Mouse (Mus musculus): ENCODE results near the gene Slc22a23.

Gene Slc22a23

DNA sequence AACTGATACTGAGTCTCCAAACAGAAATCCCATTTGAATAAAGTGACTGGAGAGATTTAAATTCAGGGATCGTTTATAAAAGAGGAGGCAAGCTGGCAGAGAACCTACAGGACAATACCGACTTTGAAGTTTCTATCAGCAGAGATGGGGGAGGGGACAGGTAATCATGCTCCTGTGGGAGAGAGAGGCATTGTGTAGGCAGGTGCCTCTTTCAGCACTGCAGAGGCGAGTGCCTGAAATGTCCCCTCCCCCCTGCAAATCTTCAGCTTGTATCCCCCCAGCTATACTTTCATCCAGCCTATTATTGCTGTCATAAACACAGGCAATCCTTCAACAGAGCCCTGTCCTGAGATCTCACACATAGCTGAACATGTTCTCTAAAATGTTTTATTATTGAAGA, 43.4 kb downstream of the Slc22a23 start:
- DNase-seq (ENCODE audit: low spot score in 2 of 2): no peak

DNA sequence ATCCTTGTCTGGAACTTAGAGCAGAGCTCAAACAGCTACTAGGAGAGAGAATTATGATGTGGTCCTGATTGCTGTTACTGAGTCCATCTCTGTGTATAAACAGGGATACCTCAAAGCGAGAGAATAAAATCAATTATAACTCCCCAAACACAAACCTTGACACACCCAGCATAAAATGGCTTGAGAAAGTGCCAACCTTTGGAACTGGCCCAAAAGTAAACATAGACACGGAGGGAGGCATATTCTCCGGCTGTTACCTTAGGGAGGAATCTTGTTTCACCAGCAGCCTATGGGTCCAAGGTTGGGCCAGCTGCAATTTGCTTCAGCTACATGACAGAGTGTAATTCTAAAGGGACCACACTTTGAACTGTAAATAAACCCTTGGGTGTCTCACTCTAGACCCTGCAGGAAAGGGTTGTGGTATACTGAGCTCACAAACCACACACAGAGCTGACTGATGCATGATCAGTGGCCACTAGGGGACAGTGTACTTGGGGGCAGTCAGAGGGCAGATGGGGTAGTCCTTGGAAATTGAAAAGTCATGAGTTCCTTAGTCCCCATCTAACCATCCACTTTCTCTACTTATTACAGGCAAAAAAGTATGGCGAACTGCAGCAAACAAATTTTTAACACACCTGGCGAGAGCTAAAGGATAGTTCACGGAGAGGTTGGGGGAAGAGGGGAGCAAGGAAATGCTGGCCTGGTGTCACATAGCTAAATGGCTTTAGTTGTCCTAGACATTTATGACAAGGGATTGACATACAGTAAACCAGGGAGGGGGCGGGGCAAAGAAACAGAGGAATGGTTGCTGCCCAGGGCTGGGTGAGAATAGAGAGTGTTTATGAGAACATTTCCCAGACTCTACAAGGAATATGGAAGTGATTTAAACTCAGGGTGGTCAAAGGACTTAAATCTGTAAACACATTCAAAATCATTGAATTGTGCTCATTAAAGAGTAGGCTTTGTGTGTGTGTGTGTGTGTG, 45.3 kb downstream of the Slc22a23 start:
- peak in 1 of 2 experiments; percentile 30 for DNase-seq (ENCODE audit: low spot score in 2 of 2)

DNA sequence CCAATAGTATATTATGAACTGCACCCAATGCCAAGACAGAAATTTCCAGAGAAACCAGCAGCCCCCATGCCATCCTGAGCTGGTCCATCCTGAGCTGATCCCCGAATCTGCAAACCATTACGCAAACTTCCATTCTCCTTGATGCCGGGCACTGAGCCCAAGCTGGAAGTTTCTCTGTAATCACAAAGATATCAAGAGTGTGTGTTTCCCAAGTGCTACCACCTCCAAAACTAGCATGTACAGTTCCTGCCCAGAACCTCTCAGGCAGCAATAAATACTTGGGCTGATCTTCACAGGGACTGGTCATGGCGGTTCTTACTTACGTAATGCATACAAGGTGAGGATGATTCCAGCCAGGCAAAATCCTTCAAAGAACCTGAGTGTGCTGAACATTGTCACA, 46.3 kb downstream of the Slc22a23 start:
- no peak for DNase-seq (ENCODE audit: low spot score in 2 of 2)

DNA sequence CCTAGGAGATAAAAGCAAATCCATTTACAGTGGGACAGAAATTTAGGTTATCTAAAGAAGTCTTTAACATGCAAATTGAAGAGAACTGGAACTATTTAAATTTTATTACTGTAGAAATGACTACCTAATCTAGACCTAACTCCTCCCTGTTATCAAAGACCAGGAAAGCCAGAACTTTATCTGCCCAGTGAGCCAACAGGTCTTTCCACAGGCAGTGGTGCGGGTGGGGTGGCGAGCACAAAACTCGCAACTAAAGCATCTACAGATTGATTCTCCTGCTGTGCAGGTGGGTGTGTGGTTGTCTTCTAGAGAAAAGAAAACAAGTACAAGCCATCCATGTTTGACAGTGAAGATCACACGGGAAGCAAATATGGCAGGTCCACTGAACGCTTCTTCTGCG, 46.9 kb downstream of the Slc22a23 start:
- DNase-seq (ENCODE audit: low spot score in 2 of 2): no peak

DNA sequence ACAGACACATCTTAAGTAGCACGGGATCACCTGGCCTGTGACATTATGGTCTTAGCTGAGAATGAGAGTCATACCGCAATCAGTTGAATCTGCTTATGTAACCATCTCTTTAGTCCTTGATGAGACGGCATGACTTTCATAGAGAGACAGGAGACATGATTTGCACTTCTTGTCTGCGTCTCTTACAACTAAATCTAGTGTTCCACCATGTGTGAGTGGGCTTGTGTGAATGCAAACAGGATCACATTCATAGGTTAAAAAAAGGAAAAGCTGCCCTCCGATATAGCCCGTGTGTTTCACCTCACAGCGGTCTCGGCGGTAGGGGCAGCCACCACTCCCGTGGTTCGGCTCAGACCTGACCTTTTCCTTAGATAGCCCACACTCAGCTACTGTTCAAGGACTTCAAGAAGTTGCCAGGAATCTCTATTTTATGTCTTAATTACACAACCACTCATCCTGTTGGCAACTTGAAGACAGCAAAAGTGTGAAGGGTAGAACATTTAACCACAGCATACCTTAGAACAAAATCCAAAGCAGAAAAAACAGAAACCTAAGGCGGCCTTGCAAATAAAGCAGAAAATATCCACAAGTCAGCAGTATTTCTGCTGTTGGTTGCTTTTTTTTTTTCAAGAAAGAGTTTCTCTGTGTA, 49.1 kb downstream of the Slc22a23 start:
- no peak for DNase-seq (ENCODE audit: low spot score in 2 of 2)

DNA sequence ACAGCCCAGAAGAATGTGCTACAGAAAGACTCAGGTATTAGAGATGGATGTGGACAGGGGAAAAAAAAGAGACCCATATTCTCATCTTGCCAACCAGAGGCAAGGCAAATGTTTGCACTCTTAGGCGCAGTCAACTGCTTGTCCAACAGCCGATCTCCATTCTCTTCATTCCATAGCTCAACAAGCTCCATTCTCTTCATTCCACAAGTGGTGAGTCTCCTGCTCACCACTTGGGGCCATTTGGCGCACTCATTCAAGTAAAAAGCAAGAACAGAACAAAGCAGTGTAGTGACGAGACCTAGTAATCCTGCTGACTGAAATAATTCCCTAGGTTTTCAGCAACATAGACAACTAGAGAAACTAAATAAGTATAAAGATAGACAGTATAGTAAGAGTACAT, 50.8 kb downstream of the Slc22a23 start:
- no peak for DNase-seq (ENCODE audit: low spot score in 2 of 2)

DNA sequence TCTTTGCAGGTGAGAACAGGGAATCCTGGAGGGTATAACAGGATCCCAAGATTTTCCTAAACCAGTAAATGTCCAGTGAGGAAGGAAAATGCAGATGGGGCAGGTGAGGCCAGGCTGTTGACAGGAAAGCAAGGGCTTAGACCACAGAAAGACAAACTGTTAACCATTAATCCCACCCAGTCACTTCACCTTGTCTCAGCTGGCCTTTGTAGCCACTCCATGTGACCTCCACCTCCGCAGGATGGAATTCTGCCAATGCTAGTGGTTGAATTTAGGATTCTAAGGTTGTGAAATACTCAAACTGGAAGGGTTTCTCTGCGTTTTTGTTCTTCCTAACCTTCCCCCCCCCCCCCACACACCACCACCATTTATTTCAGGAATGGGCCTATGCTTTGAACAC, 52.9 kb downstream of the Slc22a23 start:
- no peak for DNase-seq (ENCODE audit: low spot score in 2 of 2)

DNA sequence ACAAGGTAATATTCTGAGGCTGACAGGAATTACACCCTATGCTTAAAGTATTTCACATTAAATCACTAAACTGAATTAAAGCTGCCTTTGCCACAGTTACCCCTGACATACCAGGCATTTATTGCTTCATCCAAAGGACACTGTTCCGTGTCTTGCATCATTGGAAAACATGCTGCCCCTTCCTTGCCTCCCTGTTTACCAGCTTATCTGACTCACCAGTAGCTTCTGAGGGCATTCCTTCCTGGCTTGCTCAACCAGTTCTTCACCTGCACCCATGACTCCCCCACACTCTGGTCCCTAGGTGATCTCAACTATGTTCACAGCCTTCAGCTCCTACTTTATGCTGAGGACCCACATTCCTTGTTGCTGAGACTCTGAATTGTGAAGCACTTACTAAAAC, 54.6 kb downstream of the Slc22a23 start:
- no peak for DNase-seq (ENCODE audit: low spot score in 2 of 2)

DNA sequence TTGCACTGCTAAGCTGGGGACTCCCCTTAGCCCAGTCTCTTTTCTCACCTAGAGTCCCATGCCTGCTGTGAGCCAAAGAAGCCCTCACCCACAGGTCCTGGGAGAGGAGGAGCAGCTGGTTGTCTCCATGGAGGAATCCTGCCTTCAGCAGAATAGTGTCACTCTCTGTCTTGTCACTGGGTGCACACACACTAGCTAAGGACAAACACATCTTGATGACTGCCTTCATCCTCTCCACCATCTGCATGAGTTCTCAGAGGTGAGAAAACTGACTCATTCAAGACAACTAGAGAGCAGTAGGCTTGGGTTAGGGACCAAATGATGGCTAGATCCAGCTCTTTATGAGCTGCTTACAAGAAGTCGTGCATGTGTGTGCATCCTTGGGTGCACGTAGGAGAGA, 55.4 kb downstream of the Slc22a23 start:
- DNase-seq (ENCODE audit: low spot score in 2 of 2): no peak

DNA sequence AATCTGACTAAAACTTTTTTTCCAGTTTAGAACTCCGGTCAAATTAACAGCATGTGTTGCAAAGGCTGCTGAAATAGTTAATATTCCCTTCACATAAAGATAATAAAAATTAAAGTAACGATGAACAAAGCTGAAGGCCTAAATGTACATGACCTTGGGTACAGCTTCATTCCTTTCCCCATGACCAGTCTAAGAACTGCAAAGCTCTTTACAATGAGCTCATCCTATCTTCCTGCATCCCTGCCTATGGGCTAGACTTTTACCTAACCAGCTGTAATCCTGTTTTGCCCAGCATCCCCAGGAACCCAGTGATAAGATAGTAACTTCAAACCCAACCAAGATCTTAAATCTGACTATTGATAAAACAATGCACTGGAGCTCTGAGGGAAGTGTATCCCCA, 56.9 kb downstream of the Slc22a23 start:
- no peak for DNase-seq (ENCODE audit: low spot score in 2 of 2)

DNA sequence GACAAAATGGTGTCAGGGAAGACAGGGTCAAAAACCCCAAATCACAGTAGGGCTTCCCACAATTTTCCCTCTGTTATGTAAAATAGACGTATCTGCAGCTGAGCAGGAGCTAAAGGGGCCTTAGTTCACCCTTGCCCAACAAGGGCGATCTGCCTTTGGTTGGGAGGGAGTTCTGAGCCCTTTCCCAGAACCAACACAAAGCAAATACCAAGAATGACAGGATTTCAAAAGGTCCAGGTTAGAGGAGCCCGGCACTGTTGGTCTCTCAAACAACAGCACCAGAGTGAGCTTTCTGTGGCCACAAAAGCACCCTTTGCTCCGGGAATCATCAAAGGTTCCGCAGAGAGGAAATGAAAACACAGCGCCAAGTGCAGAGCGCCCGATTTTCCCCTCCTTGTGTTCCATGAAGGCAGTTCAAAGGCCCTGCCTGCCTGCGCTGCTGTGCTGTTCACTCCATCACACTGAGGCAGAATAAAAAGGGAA, 57.3 kb downstream of the Slc22a23 start:
- no peak for DNase-seq (ENCODE audit: low spot score in 2 of 2)

DNA sequence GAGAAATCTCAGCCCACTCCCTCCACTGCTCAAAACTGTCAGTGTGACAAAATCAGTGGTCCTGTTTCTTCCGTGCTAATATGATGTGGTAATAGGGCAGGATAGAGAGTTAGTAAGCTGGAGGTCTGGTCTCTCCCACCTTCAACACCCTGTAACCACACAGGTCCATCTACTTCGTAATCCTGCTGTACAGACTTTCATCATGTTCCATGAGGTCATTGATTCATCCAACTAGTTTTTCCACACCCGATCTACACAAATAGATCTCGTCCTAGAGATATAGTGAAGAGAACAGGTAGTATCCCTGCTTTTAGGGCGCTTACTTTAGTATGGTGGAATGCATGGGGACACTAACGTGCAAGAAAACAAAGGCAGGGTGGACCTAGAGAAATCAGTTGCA, 63.6 kb downstream of the Slc22a23 start:
- DNase-seq (ENCODE audit: low spot score in 2 of 2): no peak

DNA sequence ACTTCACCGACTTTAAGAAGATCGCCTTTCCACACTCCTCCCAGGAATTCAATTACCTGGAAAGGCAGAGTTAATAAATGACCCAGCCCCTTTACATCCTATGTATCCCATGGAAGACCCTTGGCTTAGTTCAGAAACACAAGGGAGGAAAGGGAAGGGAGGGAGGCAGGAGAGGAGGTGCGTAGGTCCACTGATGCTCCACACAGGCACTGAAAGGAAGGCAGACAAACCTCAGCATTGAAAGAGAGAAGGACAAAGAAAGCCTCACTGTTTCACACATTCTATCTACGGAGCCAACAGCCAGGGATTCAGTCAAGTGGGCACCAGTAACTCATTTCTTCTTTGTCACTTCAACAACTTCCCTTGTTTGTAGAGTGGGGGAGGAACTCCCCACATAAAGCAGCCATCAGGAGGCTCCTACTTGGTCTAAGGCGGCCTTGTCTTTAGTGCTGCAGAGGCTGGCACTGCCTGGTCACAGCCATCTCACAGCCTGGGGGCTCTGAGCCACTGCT, 66.2 kb downstream of the Slc22a23 start:
- DNase-seq (ENCODE audit: low spot score in 2 of 2): no peak

DNA sequence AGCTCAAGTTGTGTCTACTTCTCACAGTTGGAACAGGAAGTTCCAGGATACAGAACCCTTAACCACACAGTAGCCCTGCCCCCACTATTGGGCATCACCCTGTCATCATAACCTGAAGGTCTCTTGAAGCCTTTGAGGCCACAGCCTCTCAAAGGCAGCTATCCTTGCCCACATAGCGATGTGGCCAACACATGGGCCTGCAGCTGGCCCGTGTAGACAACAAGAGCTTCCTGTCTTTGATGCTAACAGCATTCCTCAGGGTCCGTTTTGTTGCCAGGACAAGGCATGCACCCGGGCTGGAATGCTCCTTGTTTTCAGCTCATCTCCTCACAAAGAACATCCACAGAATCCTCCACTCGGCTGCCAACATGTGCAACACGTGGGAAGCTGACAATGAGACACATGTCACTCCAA, 66.7 kb downstream of the Slc22a23 start:
- DNase-seq (ENCODE audit: low spot score in 2 of 2): no peak

DNA sequence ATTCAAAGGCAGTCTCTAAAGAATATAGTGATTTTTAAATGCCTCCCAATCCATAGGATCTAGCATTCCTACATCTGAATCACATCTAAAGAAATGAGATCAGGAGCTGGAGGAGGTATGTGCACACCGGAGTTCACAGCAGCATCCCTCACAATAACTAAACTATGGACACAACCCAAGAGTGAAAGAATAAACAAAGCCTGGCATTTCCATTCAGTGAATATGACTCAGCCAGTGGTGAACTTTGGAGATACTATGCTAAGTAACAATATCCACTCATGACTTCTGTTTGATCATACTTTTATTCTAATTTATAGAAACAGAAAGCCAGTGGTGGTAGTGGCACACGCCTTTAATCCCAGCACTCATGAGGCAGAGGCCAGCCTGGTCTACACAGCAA, 67.4 kb downstream of the Slc22a23 start:
- no peak for DNase-seq (ENCODE audit: low spot score in 2 of 2)

DNA sequence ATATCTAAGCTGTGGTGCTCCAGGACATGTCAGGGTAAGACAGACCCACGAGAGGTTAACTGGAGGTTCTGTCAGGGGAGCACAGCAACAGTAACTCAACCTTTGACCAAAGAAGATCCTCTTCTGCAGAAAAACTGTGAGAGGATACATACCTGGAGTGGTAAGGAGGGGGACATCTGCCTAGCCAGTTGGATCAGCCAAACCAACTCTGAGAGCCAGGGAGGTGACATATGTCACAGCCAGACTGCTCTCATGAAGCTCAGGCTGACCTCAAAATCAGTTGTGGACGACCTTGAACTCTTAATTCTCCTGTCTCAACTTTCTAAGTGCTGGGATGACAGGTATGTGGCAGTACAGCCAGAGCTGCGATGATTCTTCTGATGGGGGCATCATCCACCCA, 68.0 kb downstream of the Slc22a23 start:
- no peak for DNase-seq (ENCODE audit: low spot score in 2 of 2)

DNA sequence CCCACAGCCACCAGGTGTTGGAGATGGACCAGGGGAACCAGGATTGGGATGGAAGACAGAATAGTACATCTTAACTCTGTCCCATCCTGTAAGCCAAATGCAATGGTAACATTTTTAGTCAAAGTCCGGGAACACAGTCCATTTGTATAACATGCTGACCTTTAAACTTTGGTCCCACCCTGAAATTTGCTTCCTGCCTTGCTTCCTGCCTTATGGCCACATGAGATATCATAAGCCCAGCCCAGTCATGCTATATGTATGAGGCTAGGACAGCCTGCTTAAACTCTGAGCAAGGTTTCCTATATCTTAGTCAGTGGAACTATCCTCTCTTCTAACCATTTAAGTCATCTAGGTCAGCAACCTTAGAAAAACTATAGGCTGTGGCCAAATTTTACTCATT, 70.1 kb downstream of the Slc22a23 start:
- no peak for DNase-seq (ENCODE audit: low spot score in 2 of 2)

DNA sequence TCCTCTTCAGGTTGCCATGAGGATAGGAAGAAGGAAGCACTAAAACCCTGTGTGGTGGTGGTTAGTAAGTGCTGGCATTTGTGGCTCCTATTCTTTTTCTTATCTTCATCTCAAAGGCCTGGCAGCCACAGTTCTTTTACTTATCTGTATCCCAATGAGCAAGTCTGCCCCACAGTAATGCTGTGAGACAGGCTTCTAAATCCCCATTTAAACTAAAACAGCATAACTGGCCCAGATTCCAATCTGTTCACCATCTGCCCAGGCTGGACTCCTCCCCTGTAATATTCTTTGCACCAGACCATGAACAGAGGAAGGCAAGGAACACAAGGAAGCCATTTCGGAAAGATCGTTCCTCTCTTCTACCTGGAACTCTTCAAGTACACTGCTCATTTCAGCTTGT, 70.6 kb downstream of the Slc22a23 start:
- no peak for DNase-seq (ENCODE audit: low spot score in 2 of 2)

DNA sequence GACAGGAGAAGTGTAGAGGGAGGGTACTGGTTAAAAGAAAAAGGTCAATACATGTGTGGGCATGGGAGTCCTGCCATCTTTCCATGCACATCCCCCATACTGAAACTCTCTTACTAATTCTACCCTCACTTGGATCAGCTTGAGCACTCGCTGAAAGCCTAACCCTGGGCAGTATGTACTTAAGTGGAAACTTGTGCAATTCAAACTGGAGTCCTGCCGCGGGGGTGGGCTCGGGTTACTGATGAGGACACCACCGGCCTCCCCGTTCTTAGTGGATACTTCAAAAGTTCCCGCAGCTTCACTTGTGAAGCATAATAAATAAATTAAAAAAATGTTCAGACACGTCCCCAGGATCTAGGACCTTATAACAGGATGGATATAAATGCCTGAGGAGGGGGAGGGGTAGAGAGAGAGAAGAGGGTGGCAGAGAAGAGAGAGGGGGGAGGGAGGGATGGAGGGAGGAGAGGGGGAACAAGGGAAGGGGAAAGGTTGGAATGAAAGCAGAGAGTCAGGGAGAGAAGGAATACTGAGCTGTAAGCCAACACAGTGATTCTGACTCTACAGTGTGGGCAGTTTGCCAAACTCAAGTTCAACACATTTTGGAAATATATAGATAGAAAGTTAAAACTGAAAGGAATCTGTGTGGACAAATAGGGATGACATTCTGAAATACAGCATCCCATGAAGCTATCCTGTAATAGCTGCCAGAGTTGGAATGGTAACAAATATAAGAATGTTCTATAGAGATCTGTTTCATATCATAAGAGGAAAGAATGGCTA, 72.5 kb downstream of the Slc22a23 start:
- no peak for DNase-seq (ENCODE audit: low spot score in 2 of 2)

DNA sequence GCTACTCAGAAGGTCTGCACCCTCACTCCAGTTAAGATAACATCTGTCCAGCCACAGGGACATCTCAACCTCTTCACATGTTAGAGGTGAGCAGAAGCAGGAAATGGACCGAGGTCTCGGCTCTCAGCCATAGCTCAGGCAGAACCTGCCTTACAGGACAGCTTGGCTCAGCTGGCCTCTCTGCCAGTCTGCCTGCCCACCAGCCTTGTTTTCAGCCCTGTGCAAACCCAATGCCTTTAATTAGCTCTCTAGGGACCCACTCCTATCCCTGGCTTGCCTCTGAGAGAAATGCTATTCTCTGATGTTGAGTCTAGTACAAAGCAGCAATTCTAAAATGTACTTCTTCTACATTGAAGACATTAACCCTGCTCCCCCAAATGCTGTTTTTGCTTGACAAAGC, 73.3 kb downstream of the Slc22a23 start:
- DNase-seq (ENCODE audit: low spot score in 2 of 2): no peak

DNA sequence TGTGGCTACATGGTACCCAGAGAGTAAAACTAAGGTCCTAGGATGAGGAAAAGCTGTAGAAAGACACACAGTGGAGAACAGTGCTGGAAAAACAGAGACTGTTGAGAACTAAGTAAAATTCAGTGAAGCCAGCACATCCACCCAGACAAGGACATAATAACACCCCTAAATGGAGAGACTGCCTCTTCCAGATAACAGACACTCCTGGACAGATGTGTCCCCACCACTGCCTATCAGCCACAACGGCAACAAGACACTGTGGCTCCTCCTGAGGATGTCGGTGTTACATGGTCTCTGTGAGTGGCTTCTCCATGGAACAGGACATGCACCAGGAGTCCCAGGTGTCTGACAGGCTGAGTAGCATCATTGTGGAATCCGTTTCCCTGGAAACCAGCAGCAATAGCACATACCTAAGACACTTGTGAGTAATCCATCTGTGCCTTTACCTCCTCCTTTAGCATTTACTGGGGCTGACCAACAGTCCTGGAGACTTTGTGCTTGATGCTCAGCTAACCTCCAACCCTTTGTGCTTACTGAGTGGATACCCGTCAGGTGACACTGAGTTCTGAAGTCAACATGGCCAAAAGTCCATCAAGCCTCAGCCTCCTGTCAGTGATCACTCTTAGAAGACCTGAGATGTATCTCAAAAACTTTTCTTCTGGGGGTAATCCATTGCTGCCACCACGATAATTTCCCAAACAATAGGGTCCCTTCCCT, 73.9 kb downstream of the Slc22a23 start:
- peak in 1 of 2 experiments; percentile 31 for DNase-seq (ENCODE audit: low spot score in 2 of 2)
